Mouse (Mus musculus) kidney, postnatal 0 days (tissue): ENCODE measurements around the gene Rbm43. TPM values are rescaled to one million over a fixed set of nuclear protein-coding genes. Genes with fewer than 3 reads are reported as not detected.

ENCODE experiments used
- ATAC-seq: fragments of 200-750 bp; cut with Nextera tagmentation; replicated peaks from 2 replicates; pipeline ENCODE4 v1.8.0; 2017; ENCODE audit warnings: low read depth, moderate number of reproducible peaks, moderate TSS enrichment, moderate library complexity; ENCODE audit not compliant: low FRiP score
- DNase-seq: peaks from one replicate; pipeline ENCODE4 v3.0.0-alpha.2; 2016; ENCODE audit warnings: low spot score
- H3K27ac ChIP-seq: fragments of 300-500 bp; sonication (generic); 2 replicates; pipeline ENCODE4 v1.5.1; 2014; ENCODE audit warnings: mild to moderate bottlenecking
- H3K27me3 ChIP-seq: fragments of 300-500 bp; sonication (generic); 2 replicates; pipeline ENCODE4 v1.6.1; 2014; ENCODE audit warnings: low read length, mixed read lengths; ENCODE audit not compliant: insufficient read depth
- H3K36me3 ChIP-seq: fragments of 300-500 bp; sonication (generic); 2 replicates; pipeline ENCODE4 v1.6.1; 2014; ENCODE audit warnings: low read length, mixed read lengths; ENCODE audit not compliant: insufficient read depth
- H3K4me1 ChIP-seq: fragments of 300-500 bp; sonication (generic); replicated peaks from 2 replicates; pipeline ENCODE4 v1.6.1; 2014; ENCODE audit warnings: antibody characterized with exemption, low read length, mixed read lengths; ENCODE audit not compliant: insufficient read depth
- H3K4me2 ChIP-seq: fragments of 300-500 bp; sonication (generic); 2 replicates; pipeline ENCODE4 v1.6.1; 2014; ENCODE audit warnings: mild to moderate bottlenecking, low read length, moderate library complexity, mixed read lengths
- H3K4me3 ChIP-seq: fragments of 300-500 bp; sonication (generic); replicated peaks from 2 replicates; pipeline ENCODE4 v1.5.1; 2014; ENCODE audit warnings: low read depth, low read length
- H3K9ac ChIP-seq: fragments of 300-500 bp; sonication (generic); 2 replicates; pipeline ENCODE4 v1.6.1; 2014; ENCODE audit warnings: low read depth, low read length
- H3K9me3 ChIP-seq: fragments of 300-500 bp; sonication (generic); replicated peaks from 2 replicates; pipeline ENCODE4 v1.6.1; 2016; ENCODE audit warnings: low read length, inconsistent platforms, mixed read lengths
- CTCF ChIP-seq: IDR thresholded peaks from 2 replicates; pipeline ENCODE4 v1.5.1; 2016; ENCODE audit warnings: antibody characterized with exemption, low read depth, mild to moderate bottlenecking, moderate library complexity
- WGBS: fragments of 180-500 bp; shearing (Covaris S2); extraction: QIAGEN DNeasy Blood & Tissue Kit; methylation state at CpG from one replicate; pipeline ENCODE4 v1.1.7; 2014; 5-methylcytosine and 5-hydroxymethylcytosine counted together
- polyA plus RNA-seq: library from polyadenylated mRNA; unstranded; fragments of >200 nt; fragmentation: Nextera tagmentation; extraction: Ambion mirVana; gene quantifications from 2 replicates; pipeline ENCODE4 v1.2.1, GENCODE M21; 2015

Rbm43 gene
- polyA plus RNA-seq: 13.1 and 14.8 TPM in 2 replicates

GRCm38 (mm10) chr2:51934574-51935334, at the start of gene Rbm43:
TSS of gene Rbm43 (minus strand) at chr2:51935163.
- Histone ChIP-seq H3K36me3 (no peaks in the 10 kb centered on the region), H3K27ac (peak within 1 kb of the TSS; percentile 66; the same call in 1 of the 2 replicates), H3K4me3 (peak within 1 kb of the TSS; percentile 76), H3K9me3 (no peaks in the 10 kb centered on the region), H3K4me2 (peak within 1 kb of the TSS; percentile 82), H3K4me1 (no peaks in the 10 kb centered on the region), H3K27me3 (no peaks in the 10 kb centered on the region), H3K9ac (peak within 1 kb of the TSS; percentile 71)
- DNase-seq: peak; percentile 84
- peak; percentile 71 for ATAC-seq
- under 1% methylated on average over 48 of the region's 48 CpGs for WGBS
- TF ChIP-seq CTCF: peak; percentile 43; the same call in 1 of the 2 replicates

DNA sequence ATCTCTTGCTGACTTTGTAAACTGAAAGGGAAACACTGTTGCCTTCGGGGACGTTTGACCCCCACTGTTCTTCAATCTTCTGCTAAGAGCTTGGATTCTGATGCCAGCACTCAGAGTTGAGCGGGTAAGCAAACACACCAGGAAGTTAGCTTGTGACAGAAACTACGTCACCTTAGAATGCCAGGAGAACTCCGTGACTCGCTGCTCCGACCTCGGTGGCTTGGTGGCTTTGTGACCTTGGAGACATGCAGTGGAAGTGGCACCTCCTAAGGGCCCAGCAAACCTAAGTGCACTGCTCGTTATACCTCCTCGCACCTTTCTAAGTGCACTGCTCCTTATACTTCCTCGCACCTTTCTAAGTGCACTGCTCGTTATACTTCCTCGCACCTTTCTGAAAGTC, 47.3 kb upstream of the Rbm43 start:
- Histone ChIP-seq H3K9ac (no peak overlapping the region), H3K27ac (peak overlapping the region; percentile 47; the same call in 1 of the 2 replicates), H3K36me3 (no peaks in the 10 kb centered on the region), H3K4me3 (no peak overlapping the region), H3K27me3 (no peaks in the 10 kb centered on the region), H3K9me3 (no peaks in the 10 kb centered on the region), H3K4me1 (0 out of 2 replicates have a peak, but pooled peaks cover 4% of the 10 kb centered on the region), H3K4me2 (peak overlapping the region; percentile 34)
- TF ChIP-seq CTCF: no peak
- 54% methylated on average over 13 of the region's 13 CpGs for WGBS
- ATAC-seq: no peak
- DNase-seq: peak; percentile 27

DNA sequence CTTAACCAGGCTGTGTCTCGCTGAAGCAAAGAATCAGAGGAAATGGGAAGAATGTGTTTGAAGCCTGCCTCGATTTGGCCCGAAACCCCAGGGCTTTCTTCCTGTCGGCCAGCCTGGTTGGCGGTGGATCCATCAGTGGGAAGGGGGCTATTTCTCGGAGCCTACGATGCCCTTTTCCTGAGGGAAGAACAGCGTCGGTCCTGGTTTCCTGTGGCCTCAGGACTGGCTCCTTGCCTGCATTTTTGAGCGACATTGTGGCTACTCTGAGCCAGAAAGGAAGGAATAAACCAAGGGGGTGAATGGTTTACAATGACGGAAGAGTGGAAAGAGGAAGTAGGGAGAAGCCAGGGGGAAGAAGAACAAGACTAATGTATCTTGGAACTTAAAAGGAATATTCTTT, 46.7 kb upstream of the Rbm43 start:
- no peak for TF ChIP-seq CTCF
- 0 out of 2 replicates have a peak, but pooled peaks cover 4% of the 10 kb centered on the region for H3K4me1 ChIP-seq
- H3K27me3 ChIP-seq: no peaks in the 10 kb centered on the region
- H3K4me2 ChIP-seq: peak overlapping the region; percentile 34
- H3K27ac ChIP-seq: peak overlapping the region; percentile 47
- H3K36me3 ChIP-seq: no peaks in the 10 kb centered on the region
- no peak overlapping the region for H3K9ac ChIP-seq
- no peak overlapping the region for H3K4me3 ChIP-seq
- 0 out of 2 replicates have a peak, but pooled peaks have one; percentile 17 for ATAC-seq
- peak; percentile 66 for DNase-seq
- 39% methylated on average over 11 of the region's 11 CpGs for WGBS
- no peaks in the 10 kb centered on the region for H3K9me3 ChIP-seq

GRCm38 (mm10) chr2:51973410-51973968, 38.5 kb upstream of the Rbm43 start, which contains the start of gene Nmi:
TSS of gene Nmi (minus strand) at chr2:51973494.
- no peak for TF ChIP-seq CTCF
- Histone ChIP-seq H3K4me2 (peak within 1 kb of the TSS; percentile 76), H3K9ac (peak within 1 kb of the TSS; percentile 87), H3K36me3 (no peaks in the 10 kb centered on the region), H3K27ac (peak within 1 kb of the TSS; percentile 94), H3K4me1 (no peaks in the 10 kb centered on the region), H3K4me3 (peak within 1 kb of the TSS; percentile 86), H3K9me3 (no peaks in the 10 kb centered on the region), H3K27me3 (no peaks in the 10 kb centered on the region)
- WGBS: 65% methylated on average over 9 of the region's 9 CpGs
- no peak for DNase-seq
- no peak for ATAC-seq

DNA sequence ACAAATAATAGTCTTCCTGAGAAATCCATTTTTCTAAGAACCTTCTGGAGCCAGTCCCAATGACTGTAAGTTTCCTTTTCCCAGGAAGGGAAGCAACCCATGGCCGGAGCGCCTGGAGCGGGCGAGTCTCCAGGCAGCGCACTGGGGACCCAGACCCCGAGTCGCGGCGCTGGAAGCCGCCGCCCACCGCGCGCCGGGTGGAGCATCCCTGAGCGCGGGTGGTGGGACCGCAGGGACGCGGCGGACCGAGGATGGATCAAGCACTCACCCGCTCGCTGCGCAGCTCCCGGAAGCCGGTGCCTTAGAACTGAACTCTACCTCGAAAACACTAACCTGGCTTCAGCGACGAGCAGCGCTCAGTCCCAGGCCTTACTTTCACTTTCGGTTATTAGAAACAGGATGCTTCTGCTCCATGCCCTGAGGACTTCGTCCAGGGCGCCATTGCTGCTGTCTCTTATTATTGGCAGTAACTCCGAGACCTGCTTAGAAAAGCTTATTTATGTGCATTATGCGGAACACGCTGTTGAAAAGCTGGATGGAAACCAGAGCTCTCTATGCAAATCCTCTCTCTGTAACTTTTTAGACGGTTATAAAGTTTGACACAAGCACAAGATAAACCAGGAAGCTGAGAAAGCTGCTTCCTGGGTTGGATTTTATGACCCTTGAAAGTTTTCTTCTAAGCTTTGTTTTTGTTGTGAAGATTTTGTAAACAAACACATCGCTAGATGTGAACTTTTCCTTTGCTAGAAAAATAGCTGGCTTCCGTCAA, 37.9 kb upstream of the Rbm43 start:
- Histone ChIP-seq H3K4me1 (no peaks in the 10 kb centered on the region), H3K36me3 (no peaks in the 10 kb centered on the region), H3K9ac (peak overlapping the region; percentile 87), H3K27ac (peak overlapping the region; percentile 94), H3K27me3 (no peaks in the 10 kb centered on the region), H3K4me3 (peak overlapping the region; percentile 86), H3K4me2 (peak overlapping the region; percentile 76), H3K9me3 (no peaks in the 10 kb centered on the region)
- DNase-seq (peak; percentile 93), ATAC-seq (peak; percentile 91)
- TF ChIP-seq CTCF: no peak
- WGBS: 1% methylated on average over 40 of the region's 40 CpGs

GRCm38 (mm10) chr2:51972142-51972541, 37.2 kb upstream of the Rbm43 start:
- WGBS: 38% methylated on average over 5 of the region's 5 CpGs
- peak overlapping the region; percentile 87; the same call in 1 of the 2 replicates for H3K9ac ChIP-seq
- H3K9me3 ChIP-seq: no peaks in the 10 kb centered on the region
- H3K4me2 ChIP-seq: peak overlapping the region; percentile 76
- ATAC-seq: peak; percentile 42
- peak overlapping the region; percentile 94 for H3K27ac ChIP-seq
- peak; percentile 58 for DNase-seq
- no peaks in the 10 kb centered on the region for H3K4me1 ChIP-seq
- H3K27me3 ChIP-seq: no peaks in the 10 kb centered on the region
- H3K4me3 ChIP-seq: peak overlapping the region; percentile 86
- no peaks in the 10 kb centered on the region for H3K36me3 ChIP-seq
- no peak for TF ChIP-seq CTCF
